27 mouse cellular contexts compared by ENCODE assay signal in genomic region chr1:119226996-119227395, GRCm38 (mm10).
"Had no signal": no experiment of that assay in that cellular context is flagged by ENCODE, and none has a peak within 500 bp of the region (broad histone marks: within the 10 kb centered on the region; RNA-seq: fewer than 3 reads in every experiment).

No protein-coding gene starts in this region.

- DNase-seq: kidney, adult 11 months; kidney, adult 18-20 months; kidney, adult 2 months; kidney, adult 8-10 months; kidney, adult 9 months; kidney, postnatal 10 days; kidney, postnatal 14 days; kidney, postnatal 25 days; kidney, postnatal 36 days; kidney, postnatal 4 days; layer of hippocampus, adult 9-11 months; layer of hippocampus, postnatal 36 days had no signal

- H3K4me3 ChIP-seq: heart, embryonic 10.5 days; heart, embryonic 12.5 days; heart, embryonic 13.5 days; heart, embryonic 15.5 days; hindbrain, embryonic 10.5 days; hindbrain, embryonic 12.5 days; hindbrain, embryonic 13.5 days; hindbrain, embryonic 15.5 days; intestine, embryonic 15.5 days; kidney, embryonic 15.5 days; layer of hippocampus, adult 2 months; left cerebral cortex, adult 2 months had no signal

- H3K9ac ChIP-seq: heart, embryonic 12.5 days; heart, embryonic 13.5 days; heart, embryonic 15.5 days; hindbrain, embryonic 12.5 days; hindbrain, embryonic 13.5 days; hindbrain, embryonic 14.5 days; hindbrain, embryonic 15.5 days; intestine, embryonic 15.5 days; kidney, embryonic 15.5 days had no signal

- H3K27ac ChIP-seq: heart, embryonic 10.5 days; heart, embryonic 13.5 days; heart, embryonic 15.5 days; hindbrain, embryonic 10.5 days; hindbrain, embryonic 12.5 days; hindbrain, embryonic 13.5 days; hindbrain, embryonic 14.5 days; hindbrain, embryonic 15.5 days; hindbrain, postnatal 0 days; intestine, embryonic 15.5 days; kidney, embryonic 15.5 days; kidney, postnatal 0 days; layer of hippocampus, adult 2 months; left cerebral cortex, adult 2 months had no signal

- H3K27me3 ChIP-seq: heart, embryonic 13.5 days; heart, embryonic 15.5 days; hindbrain, embryonic 13.5 days; hindbrain, embryonic 15.5 days; intestine, embryonic 15.5 days had no signal

- H3K36me3 ChIP-seq: heart, embryonic 10.5 days; heart, embryonic 12.5 days; heart, embryonic 13.5 days; heart, embryonic 15.5 days; hindbrain, embryonic 10.5 days; hindbrain, embryonic 12.5 days; hindbrain, embryonic 13.5 days; hindbrain, embryonic 15.5 days; intestine, embryonic 15.5 days; kidney, embryonic 15.5 days had no signal

- H3K4me1 ChIP-seq: heart, embryonic 15.5 days; hindbrain, embryonic 10.5 days; hindbrain, embryonic 12.5 days; hindbrain, embryonic 13.5 days; hindbrain, embryonic 15.5 days; intestine, embryonic 15.5 days; kidney, embryonic 15.5 days had no signal
